Mouse (Mus musculus) c-Kit-positive CD71-positive TER-119-negative erythroid progenitor cells, embryonic 14.5 days (primary cell): ENCODE measurements around the gene Krtcap3.

ENCODE experiments used
- DNase-seq: peaks from one replicate; pipeline ENCODE4 v3.0.0-alpha.2; 2013; ENCODE audit warnings: low read depth

Krtcap3 gene

DNA sequence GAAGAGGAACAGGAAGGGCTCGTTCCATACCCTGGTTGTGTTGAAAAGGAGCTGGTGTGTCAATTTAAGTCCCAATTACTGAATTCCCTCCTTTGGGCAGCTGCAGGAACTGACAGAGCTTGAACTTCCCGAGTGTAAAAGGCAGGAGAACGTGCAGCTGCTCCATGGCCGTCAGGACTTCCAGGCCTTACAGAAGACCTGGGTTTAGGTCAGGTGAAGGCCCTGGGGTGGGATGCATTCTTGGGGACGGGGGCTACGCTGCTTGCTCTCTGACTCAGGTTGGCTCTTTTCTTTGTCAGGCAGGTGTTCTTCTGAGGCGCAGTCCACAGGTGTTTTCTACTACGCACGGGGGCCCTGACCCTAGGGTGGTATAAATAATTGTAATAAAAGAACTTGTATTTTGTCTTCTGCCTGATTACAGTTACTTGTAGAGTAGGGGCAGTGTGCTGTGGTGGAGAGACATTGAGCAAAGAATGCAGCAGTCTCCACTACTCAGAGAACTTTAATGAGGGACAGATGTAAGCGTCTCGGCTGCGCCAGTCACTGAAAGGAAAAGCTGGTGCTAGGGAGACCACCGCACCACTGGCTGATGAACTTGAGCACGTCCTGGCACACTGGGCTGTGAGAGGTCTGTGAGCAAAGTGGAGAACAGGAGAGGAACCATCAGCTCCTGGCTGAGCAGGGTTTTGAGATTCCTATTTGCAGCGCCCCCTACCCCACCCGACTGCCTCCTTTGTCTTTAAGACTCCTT lies 1.5 kb downstream of the Krtcap3 start:
- DNase-seq, result no peak

DNA sequence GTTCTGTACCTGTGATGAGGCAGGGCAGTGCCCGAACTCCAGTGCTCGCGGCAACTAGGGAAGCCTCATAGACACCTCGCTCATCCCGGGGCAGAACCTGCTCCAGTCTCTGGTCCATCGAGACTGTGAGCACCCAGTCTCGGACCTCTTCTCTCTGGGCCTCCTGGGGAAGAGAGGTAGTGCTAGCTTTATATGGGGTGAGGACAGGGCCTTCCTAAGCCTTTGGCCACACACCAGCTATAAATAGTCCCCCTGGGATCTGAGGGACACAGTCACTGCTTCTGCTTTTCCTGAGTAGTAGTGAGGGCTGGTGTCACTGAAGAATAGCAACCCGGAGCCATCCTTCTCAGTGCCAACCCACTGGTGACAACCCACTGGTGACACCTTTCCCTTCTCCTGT lies 2.3 kb downstream of the Krtcap3 start:
- no peak for DNase-seq

DNA sequence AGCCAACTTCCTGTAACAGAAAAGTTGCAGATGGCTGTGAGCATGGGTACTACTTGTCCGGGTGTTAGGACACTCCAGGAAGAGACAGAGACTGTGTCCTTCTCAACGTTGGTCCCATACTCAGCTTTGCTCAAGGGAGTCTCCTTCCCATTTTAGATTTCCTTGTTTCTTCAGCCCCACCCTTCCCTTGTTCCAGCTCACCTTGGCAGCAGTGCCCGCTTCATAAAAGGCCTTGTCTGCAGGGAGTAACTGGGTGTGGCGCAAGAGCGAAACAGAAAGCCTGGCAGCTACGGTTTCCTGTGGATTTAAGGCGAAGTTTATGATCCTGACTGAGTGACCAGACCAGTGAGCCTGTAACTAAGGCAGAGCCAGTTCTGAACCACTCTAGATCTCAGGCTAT lies 3.0 kb downstream of the Krtcap3 start:
- DNase-seq, result no peak

DNA sequence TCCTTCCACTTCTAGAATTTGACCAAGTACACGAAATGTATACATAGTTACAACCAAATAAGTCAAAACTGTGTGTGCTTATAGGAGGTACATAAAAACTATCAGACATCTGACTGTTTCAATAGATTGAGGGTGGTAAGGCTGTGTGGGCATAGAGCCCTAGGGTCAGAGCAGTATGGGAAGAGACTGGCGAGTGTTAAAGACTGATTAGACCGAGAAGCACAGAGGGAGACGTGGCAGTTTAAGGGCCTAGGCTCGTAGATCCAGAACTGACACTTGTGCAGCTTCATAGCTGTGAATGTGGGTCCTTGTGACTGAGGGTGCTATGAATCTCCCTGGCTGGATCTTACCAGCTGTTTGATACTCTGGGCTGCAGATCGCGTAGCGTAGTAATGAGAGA lies 3.4 kb downstream of the Krtcap3 start:
- no peak for DNase-seq

DNA sequence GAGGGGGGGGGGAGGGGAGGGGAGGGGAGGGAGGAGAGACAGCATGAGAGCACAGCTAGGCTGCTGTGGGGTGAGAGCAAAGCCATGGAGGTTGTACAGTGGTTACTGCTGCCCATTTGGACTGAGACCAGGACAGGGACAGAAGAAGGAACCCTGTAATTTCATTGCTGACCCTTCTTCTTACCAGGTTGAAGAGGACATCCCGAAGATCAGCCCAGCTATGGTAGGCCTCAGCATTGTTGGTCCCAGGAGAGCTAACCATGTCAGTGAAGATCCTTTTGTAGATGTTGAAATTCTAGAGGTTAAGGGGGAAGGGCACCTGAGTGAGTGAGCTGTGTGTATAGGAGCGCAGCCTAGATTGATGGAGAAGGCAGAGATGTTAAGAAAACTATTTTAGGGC lies 3.9 kb downstream of the Krtcap3 start:
- no peak for DNase-seq

DNA sequence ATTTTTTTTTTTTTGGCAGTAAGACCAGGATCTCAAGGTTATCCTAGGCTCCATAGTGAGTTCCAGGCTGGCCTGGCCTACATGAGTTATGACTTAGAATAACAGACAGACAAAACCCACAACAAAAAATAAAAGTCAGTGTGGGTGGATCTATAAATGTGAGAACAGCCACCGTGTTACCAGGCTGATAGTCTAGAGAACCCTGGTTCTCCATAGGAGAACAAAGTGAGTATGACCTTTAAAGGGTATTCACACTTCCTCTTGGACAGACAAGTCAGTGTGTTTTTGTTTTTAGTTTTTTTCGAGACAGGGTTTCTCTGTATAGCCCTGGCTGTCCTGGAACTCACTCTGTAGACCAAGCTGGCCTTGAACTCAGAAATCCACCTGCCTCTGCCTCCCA lies 4.5 kb downstream of the Krtcap3 start:
- no peak for DNase-seq

DNA sequence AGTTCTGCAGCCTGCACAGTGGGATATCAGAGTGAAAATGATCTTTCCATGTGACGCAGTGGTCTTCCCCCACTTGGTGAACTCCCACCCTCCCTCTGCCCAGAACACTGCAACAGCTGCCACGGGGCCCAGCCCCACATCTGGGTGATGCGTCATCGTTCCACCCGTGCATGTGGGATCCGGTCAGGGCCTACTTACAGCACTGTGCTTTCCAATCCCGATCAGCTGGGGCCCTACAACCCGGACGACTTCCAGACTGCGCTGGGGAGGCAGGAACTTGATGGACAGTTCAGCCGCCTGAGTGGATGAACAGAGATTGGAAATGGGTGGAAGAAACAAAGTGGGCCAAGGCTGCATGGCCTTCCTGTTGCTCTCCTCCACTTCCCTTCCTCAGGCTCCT lies 6.1 kb downstream of the Krtcap3 start:
- DNase-seq, result no peak

DNA sequence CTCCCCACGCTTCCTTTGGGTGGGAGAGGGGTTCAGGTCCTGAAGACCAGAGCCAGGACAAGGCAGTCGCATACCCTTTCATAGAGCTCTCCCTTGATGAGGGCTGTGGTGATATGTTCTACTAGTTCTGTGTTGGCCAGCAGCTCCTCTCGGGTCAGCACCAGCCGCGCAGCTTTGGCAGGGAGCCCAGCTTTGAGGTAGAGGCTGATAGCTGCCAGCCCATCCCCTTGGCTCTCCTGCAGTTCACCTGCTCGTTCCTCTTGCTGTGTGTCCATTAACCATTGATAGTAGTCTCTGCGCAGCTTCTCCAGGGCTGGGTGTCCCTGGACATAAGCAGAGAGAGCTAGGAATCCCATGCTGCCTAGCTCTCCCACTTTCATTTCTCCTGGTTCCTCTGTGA lies 14.6 kb downstream of the Krtcap3 start:
- no peak for DNase-seq

DNA sequence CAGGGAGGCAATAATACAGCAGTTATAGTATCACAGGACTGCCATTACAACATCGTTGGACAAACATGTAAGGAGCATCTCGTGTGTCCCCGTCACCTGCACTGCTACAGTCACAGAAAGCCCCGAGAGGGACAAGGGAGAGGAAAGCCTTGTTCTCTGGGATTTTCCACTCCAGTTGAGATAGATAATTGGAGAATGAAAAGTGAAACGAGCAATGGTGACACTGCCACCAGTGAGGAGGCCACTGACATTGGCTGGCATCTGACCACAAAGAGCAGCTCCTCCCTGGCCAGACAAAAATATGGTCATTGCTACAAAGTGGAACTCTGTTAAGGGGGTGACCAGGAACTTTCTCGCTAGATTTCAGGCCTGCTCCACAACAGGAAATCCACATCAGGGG lies 16.2 kb downstream of the Krtcap3 start:
- no peak for DNase-seq

DNA sequence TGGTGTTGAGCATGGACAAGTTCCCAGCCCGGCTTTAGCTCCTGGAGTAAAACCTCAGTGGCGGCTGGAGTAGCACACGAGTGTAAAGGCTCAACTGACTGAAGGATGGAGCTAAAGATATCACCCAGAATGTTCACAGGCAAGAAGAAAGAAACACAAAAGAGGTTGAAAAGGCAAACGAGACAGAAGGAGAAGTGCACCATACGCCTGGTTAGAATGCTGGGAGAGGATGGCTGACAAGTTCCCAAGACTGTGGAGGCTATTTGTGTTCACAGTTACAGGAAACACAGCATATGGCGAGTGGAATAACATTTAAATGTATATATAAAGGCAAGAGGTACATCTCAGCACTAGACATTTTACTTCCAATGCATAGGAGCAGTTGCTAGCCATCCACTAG lies 21.5 kb downstream of the Krtcap3 start:
- no peak for DNase-seq

DNA sequence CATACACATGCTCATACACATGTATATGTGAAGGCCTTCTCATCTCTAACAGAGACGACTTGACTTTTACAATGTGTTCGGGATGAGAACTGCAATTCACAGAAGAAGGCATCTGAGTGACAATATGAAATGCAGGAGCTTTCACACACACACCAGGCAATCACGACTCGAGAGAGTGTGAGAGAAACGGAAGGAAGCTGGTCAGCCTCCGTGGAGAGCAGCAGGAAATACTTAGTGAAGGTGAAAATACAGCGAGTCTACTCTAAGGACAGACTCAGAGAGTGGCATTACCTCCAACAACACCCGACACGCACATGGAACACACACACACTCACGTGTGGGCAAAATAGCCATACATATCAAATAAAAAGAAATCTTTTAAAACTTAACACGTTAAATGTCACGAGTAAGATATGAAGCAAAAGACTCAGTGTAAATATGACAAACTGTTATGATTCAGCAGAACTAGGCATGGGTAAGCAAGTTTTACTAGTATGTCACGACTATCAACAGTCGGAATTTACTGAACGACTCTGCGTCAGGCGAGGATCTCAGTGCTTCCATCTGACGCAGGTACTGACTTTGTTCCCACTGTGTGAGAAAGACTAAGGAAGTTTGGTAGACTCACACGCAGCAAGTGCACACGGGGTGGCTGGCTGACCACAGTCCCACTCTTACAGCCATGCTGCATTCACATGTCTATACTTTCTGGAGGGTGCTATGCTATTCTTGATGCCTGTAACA lies 27.9 kb downstream of the Krtcap3 start:
- no peak for DNase-seq

DNA sequence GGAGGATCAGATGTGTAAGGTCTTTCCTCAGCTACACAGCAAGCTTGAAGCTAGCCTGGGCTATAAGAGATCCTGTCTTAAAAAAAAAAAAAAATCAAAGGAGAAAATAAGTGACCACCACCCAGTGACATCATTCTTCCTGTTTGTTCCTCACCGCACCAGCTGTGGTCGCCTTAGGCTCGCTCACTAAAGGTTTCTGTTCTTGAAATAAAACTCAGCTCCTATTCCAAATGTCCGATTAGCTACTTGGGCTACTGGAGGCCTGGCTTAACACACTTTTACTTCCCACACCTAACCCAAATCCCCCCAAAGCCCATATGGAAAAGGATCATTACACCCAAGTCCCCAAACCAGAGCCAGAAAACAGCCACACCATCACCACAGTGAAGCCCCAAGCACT lies 36.7 kb downstream of the Krtcap3 start:
- DNase-seq, result no peak

DNA sequence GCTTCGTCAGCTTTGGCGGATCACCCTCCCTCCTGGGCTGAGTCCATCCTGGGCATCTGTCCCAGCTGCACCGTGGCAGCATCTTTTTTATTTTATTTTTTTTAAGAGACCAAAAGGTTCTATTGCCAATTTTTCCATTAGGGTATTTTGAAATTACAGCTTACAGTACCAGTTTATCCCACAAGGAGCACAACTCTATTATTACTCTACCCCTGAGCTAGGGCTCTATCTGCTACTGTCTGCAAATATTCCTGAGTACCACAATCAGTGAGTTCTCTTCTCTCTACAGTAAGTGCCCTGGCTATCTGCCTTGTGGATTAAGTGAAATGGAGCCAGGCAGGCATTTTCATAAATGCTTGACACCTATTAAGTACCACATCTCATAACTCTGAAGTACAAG lies 37.2 kb downstream of the Krtcap3 start:
- no peak for DNase-seq

DNA sequence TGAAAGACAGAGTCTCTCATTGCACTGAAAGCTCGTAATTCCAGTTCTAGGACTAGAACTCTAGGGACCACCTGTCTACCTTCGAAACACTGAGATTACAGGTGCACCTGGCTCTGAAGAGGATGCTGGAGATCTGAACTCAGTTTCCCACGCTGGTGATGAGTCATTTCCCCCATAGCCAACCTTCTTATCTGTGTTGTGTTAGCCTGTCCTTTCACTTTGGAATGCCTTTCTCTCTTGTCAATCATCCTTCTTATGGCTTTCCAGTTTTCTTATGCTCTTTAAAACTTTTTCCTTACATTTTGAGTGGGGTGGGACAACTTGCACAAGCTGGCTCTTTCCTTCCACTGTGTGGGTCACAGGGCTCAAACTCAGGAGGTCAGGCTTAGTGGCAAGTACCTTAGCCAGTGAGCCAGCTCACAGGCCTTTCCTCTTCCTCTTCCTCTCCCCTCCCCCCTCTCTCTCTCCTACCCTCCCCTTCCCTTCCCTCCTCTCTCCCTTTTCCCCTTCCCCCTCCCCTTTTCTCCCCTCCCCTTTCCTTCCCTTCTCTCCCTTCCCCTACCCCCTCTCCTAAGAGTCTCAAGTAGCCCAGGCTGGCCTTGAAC lies 38.2 kb downstream of the Krtcap3 start:
- no peak for DNase-seq

DNA sequence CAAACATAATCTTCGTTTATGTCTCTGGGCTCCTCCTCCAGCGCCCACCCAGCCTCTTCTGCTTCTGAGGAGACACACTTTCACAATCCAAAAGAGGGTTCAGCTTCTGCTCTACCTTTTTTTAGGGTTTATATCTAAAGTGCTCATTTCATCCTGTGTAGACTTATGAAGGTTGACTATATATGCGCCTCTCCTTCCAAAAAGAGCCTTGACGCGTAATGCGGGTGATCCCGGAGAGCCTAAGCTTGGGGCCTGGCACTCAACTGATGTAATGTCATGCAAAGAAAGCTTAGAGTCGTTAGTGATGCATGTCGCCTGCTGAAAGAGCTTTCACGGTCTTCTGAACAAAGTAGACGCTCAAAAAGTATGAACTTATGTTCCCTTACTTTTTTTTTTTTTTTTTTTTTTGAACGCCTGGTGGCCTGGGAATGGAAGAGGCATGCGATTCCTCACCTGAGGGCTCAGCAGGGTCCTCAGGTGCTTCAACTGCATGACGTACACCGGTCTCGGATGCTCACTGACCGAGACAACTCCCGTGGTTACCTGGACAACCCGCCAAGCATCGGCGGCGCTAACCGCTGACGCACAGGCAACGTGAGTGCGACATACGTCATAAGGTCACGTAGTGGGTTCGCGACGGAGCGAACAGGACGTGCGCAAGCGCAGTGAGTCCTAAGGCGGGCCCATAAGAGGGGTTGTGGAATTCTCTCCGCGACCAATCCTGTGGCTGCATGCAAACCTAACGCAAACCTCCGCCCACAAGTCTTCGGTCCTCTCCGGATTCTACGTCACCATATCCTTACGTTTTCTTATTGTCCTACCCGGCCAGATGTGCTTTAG lies 39.2 kb downstream of the Krtcap3 start, which contains the start of gene Ift172:
Gene Ift172 (minus strand): TSS at position 596 of the 840 bp plus-strand sequence.
- DNase-seq, result peak; percentile 97

DNA sequence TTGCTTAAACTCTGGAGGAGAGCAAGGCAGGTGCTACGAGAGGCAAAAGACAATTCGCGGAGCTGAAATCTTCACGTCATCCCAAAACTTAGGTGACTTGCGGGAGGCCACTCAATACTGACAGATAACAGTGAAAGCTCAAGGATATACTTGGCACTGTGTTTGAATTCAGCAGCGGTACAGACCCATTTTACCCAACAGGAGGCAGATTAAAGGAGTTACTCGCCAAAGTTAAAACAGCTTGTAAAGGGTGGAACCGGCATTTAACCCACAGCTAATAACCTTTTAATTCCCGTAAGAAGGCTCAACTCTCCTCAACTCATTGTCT lies 39.8 kb downstream of the Krtcap3 start:
- no peak for DNase-seq

DNA sequence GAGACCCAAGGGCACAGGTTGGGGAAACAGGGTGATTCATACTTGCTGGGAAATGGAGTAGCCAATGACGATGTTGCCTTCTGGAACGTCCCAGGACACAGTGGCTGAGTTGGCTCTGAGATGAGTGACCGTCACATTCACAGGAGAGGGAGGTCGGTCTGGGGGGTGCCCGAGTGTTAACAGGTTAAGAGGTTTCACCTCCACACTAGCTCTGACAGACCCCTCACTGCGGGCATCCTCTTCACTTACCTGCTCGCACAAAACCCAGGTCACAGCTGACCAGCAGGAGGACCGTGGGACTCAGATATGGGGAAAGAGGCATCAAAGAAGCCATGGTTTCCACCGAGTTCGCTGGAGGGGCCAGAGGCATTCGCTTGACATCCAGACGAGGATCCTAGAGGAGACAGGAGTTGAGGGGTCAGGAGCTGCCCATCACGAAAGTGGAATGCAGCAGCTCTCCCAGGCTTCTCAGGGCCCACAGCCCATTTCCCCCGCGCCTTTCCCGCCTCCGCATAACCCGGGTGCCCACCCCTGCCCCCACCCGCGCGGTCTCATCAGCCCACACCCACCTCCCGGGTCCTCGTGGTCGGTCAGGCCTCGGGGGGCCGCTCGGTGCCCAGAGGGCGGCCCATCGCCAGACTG lies 43.6 kb downstream of the Krtcap3 start:
- no peak for DNase-seq

DNA sequence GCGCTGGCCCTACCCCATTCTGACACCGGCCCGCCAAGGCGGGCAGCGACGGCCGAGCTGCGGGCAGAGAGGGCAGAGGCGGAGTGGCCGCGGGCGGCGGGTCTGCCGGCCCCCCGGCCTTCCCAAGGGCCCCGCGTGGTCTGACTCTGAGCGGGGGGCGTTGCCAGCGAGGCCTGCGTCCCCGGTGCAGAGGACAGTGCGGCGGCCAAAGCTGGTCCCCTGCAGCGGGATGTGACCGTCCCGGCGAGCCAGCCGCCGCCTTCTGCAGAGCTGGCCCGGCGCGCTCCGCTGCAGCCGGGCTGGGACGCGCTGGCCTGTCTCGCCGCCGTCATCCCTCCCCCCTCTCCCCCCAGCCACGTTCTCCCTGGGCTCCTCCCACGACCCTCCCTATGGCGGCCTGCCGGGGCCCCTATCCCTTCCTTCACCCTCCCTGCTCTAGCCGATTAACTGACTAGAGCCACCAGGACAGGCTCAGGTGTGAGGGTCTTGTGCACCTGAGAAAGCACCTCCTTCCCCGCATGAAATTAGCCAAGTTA lies 44.2 kb downstream of the Krtcap3 start, which contains the start of gene Fndc4:
Gene Fndc4 (minus strand): TSS at position 475 of the 536 bp plus-strand sequence.
- no peak for DNase-seq

DNA sequence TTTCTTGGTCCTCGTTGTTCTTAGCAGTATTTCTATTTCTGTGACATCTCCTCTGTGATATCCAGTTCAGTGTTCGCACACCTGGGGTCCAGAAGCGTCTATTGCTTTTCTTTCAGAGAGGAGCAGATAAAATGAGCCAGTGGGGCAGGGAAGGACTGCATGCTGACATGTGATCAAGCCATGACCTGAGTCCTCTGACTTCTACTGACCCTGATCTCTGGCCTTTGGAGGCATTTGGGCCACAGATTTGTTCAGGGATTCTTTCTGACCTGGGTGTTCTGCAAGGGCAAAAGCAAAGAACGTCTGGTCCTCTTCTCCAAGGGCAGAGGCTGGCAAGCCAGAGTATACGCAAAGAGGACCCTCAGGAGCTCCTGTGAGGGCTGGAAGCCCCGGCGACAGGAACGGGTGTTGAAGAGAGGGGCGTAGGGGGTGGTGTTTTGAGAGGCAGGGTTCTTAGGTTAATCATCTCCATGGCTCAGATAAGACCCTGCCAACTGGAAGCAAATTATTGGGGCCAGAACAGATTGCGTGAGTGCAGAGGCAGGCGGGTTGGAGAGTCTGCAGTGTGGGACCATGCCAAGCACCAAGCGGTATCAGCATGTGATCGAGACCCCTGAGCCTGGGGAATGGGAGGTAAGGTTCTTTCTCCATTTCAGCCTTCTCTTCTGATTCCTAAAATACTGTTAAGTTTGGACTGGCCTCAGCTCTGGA lies 45.7 kb downstream of the Krtcap3 start, which contains the start of gene Gckr:
Gene Gckr (plus strand): TSS at position 397 of the 711 bp plus-strand sequence.
- no peak for DNase-seq

DNA sequence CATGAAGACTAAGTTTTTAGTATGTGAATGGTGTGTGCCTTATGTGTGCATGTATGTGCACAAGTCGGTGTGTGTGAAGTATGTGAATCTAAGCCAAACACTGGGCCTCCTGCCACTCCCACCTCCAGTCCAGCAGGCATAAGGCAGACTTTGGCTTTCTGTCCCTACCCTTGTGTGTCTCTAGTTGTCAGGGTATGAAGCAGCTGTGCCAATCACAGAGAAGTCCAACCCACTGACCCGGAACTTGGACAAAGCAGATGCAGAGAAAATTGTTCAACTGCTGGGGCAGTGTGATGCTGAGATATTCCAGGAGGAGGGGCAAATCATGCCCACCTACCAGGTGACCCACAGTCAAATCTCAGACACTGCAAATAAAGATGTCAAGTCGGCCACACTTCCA lies 46.5 kb downstream of the Krtcap3 start:
- DNase-seq, result no peak

DNA sequence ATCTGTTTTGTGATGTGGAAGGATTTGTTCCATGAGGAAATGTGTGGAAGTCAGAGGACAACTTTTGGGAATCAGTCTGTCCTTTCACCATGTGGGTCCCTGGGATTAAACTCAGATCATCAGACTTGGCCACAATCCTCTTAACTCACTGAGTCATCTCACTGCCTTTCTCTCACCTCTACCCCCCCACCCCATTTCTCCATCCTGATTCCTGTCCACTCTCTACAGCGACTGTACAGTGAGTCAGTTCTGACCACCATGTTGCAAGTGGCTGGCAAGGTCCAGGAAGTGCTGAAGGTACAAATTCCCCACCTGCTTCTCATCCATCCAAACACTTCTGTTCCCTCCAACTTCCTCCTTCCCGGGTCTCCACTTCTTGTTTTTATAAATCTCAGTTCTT lies 47.0 kb downstream of the Krtcap3 start:
- no peak for DNase-seq
